In the genomic region with DNA sequence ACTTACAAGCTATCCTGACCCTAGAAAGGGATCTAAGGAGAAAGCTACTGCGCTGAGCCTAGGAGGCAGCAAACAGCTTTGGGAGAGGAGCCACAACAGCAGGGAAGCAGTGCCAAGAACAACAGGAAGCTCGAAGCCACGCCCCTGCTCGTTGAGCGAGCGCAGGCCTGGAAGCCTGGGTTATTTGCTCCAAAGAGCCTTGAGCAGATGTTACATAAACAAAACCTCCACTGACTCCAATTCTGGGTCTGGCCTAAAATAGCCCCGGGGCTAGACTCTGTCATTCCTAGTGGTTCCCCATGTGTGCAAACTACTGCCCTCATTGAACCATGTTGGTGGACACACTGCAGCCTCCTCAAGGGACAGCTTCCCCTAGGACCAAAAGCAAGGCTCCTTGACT, we compare ENCODE assay signal across 8 mouse cellular contexts.
DNase-seq lines count a peak whose midpoint lies in the region; ATAC-seq lines count a peak whose summit lies in the region.

No protein-coding gene starts in this region.

- H3K27ac ChIP-seq in hindbrain, embryonic 15.5 days (replicated peaks), result peak overlapping the region; percentile 53

- 5% methylated on average over 7 of the region's 7 CpGs for WGBS in hindbrain, embryonic 15.5 days

- ATAC-seq in hindbrain, embryonic 15.5 days (ENCODE audit: low FRiP score, low read depth), result peak; percentile 82

- H3K27me3 ChIP-seq in hindbrain, embryonic 15.5 days, result no peaks in the 10 kb centered on the region

- peaks cover 15% of the 10 kb centered on the region for H3K4me1 ChIP-seq in hindbrain, embryonic 15.5 days (replicated peaks)

- H3K4me3 ChIP-seq in hindbrain, embryonic 15.5 days, result no peak overlapping the region

- no peaks in the 10 kb centered on the region for H3K9me3 ChIP-seq in hindbrain, embryonic 15.5 days

- H3K9ac ChIP-seq in hindbrain, embryonic 15.5 days, result no peak overlapping the region

- H3K36me3 ChIP-seq in hindbrain, embryonic 15.5 days, result no peaks in the 10 kb centered on the region

- DNase-seq in adipocyte (ENCODE audit: low spot score), result peak; percentile 100
- peak; percentile 85 for DNase-seq in embryo, embryonic 10.5 days (ENCODE audit: low spot score)
- DNase-seq in gastrocnemius, postnatal 10 days, result peak; percentile 77
- peak; percentile 25 for DNase-seq in left cerebral cortex, adult 11 months (ENCODE audit: low spot score)
- peak; percentile 95 for DNase-seq in lung, postnatal 10 days
- peak; percentile 59 for DNase-seq in right cerebral cortex, adult 18-20 months
- no peak for DNase-seq in natural killer cell, adult 2 months (ENCODE audit: low spot score in 2 of 2)

- peak overlapping the region; percentile 43 for H3K4me2 ChIP-seq in hindbrain, embryonic 15.5 days

Comparison
In these comparisons a context has a peak if more than half of its experiments do, and no peak if none do; other contexts are left out.
1. DNase-seq: peak in adipocyte (single experiment), embryo, embryonic 10.5 days (single experiment), gastrocnemius, postnatal 10 days (single experiment), left cerebral cortex, adult 11 months (single experiment), lung, postnatal 10 days (single experiment) and right cerebral cortex, adult 18-20 months (single experiment); none in natural killer cell, adult 2 months (0 of 2).